Mouse (Mus musculus) liver, embryonic 11.5 days (tissue): Measurements from ENCODE around the gene Hsp90ab1. TPM values are rescaled to one million over a fixed set of nuclear protein-coding genes. Genes with fewer than 3 reads are reported as not detected.

Experiments used
- ATAC-seq: fragments of 200-750 bp; cut with Nextera tagmentation; replicated peaks from 2 replicates; pipeline ENCODE4 v1.8.0; 2017; ENCODE audit warnings: moderate number of reproducible peaks, mild to moderate bottlenecking, moderate TSS enrichment, moderate library complexity; ENCODE audit not compliant: low FRiP score
- DNase-seq: peaks from one replicate; pipeline ENCODE4 v3.0.0-alpha.2; 2017; ENCODE audit warnings: low spot score
- H3K27ac ChIP-seq: fragments of 300-500 bp; sonication (generic); 2 replicates; pipeline ENCODE4 v1.5.1; 2014; ENCODE audit warnings: mild to moderate bottlenecking, low read depth, low read length, control low read depth
- H3K27me3 ChIP-seq: fragments of 300-500 bp; sonication (generic); replicated peaks from 2 replicates; pipeline ENCODE4 v1.6.1; 2014; ENCODE audit warnings: low read length, mixed read lengths; ENCODE audit not compliant: control insufficient read depth, insufficient read depth
- H3K36me3 ChIP-seq: fragments of 300-500 bp; sonication (generic); 2 replicates; pipeline ENCODE4 v1.6.1; 2014; ENCODE audit warnings: mild to moderate bottlenecking, low read length, moderate library complexity, mixed read lengths; ENCODE audit not compliant: control insufficient read depth, insufficient read depth
- H3K4me1 ChIP-seq: fragments of 300-500 bp; sonication (generic); replicated peaks from 2 replicates; pipeline ENCODE4 v1.6.1; 2014; ENCODE audit warnings: low read length, mixed read lengths; ENCODE audit not compliant: control insufficient read depth, insufficient read depth
- H3K4me2 ChIP-seq: fragments of 300-500 bp; sonication (generic); 2 replicates; pipeline ENCODE4 v1.6.1; 2014; ENCODE audit warnings: mild to moderate bottlenecking, control low read depth, moderate library complexity
- H3K4me3 ChIP-seq: fragments of 300-500 bp; sonication (generic); 2 replicates; pipeline ENCODE4 v1.5.1; 2014; ENCODE audit warnings: low read depth, low read length, control low read depth
- H3K9ac ChIP-seq: fragments of 300-500 bp; sonication (generic); 2 replicates; pipeline ENCODE4 v1.6.1; 2014; ENCODE audit warnings: low read depth, low read length, control low read depth
- H3K9me3 ChIP-seq: fragments of 300-500 bp; sonication (generic); 2 replicates; pipeline ENCODE4 v1.6.1; 2016; ENCODE audit warnings: low read length, inconsistent platforms, mixed read lengths; ENCODE audit not compliant: control insufficient read depth
- WGBS: fragments of 180-500 bp; shearing (Covaris S2); extraction: QIAGEN DNeasy Blood & Tissue Kit; methylation state at CpG from one replicate; pipeline ENCODE4 v1.1.7; 2014; 5-methylcytosine and 5-hydroxymethylcytosine counted together
- polyA plus RNA-seq: library from polyadenylated mRNA; unstranded; fragments of >200 nt; fragmentation: Nextera tagmentation; extraction: Ambion mirVana; gene quantifications from 2 replicates; pipeline ENCODE4 v1.2.1, GENCODE M21; 2014

Gene Hsp90ab1
- polyA plus RNA-seq, 1 experiment from 2014 or later = 1,837 TPM

DNA sequence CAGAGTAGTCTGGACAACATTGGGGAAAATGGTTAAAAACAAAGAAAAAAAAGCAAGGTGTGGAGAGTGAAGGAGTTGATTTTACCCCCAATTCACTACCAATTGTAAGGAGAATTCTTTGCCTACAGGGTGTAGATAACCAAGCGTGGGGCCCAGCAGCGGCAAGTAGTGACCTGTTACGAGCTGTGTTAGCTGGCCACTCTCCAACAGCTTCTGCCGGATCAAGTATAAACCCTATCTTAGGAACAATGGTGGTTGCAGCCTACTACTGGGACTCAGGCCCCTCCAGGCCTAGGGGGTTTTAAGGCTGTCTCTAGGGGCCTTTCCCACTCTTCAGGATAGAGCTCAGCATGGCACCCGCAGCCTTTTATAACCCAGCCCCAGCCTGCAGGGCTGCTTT lies 5.2 kb upstream of the Hsp90ab1 start:
- Histone ChIP-seq H3K9me3 (no peaks in the 10 kb centered on the region), H3K27ac (peak overlapping the region; percentile 19; the same call in 1 of the 2 replicates)

DNA sequence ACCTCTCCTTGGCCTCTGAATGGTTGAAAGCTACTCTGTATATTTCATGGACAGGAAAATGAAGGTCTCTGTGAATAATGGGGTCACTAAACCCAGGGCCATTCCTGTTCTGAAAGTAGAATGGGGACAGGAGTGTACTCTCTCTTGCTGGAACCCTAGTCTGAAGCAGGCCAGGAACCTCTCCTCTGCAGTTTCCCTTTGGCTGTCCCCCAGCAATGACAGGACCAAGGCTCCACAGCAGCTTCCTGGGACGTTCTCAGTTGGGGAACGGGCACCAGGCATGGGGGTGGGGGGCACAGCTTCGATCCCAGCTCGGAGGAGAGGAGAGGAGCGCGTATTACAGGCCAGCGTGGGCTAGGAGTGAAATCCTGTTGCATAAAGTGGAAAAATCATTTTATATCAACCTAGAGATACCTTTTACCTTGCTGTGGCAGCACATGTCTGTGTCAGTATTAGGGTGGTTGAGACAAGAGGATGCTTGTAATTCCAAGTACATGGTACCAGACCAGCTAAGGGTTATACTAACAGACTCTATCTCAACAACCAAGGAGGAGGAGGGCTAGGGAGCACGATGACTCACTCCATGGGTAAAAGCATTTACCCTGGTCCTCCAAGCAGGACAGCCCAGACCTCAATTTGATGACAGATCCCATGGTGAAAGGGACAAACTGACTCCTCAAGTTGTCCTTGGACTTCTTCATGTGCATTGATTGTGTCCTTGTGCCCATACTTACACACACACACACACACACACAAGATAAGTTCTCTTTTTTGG lies 2.2 kb upstream of the Hsp90ab1 start:
- WGBS = 87% methylated on average over 8 of the region's 8 CpGs

More for the DNA sequence above, 5.2 kb upstream of the Hsp90ab1 start:
- DNase-seq (no peak), ATAC-seq (no peak)
- 65% methylated on average over 5 of the region's 5 CpGs for WGBS
- Histone ChIP-seq H3K4me3 (no peak overlapping the region), H3K27me3 (no peaks in the 10 kb centered on the region), H3K36me3 (no peaks in the 10 kb centered on the region), H3K9ac (peak overlapping the region; percentile 2; the same call in 1 of the 2 replicates), H3K4me1 (peaks cover 36% of the 10 kb centered on the region), H3K4me2 (no peak overlapping the region)

DNA sequence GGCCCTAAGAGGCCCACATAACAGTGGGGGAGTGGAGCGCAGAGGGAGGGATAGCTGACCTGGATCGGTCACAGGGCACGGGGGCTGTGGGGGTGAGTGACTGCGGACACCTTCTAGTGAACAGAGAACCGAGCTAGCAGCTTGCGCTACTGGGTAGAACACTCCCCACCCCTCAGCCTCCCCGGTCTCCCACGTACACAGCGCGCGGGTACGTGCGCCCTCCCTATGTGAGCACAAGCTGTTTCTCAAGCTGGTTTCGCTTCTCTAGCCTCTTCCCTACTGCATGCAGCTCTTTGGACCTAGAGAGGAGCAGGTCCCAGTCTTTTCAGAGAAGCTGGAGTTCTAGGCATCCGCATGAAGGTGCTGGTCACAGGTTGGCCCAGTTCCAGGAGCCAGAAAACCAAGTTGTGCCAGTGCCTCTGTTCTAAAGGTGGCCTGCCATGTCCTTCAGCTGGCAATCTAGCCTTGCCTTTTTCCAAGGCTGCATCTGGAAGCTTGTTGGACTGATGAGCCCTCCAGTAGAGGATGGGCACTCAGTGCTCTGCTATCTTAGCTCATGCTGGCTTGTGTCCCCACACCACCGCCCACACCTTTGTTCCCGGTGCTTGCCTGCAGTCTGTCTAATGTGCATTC lies 1.2 kb upstream of the Hsp90ab1 start:
- peak overlapping the region; percentile 100 for H3K9ac ChIP-seq
- ATAC-seq = peak; percentile 41
- no peak for DNase-seq
- H3K4me2 ChIP-seq = peak overlapping the region; percentile 98
- H3K27ac ChIP-seq = peak overlapping the region; percentile 99
- no peaks in the 10 kb centered on the region for H3K27me3 ChIP-seq
- peaks cover 37% of the 10 kb centered on the region for H3K4me1 ChIP-seq
- H3K4me3 ChIP-seq = peak overlapping the region; percentile 100
- 3% methylated on average over 17 of the region's 17 CpGs for WGBS
- H3K9me3 ChIP-seq = no peaks in the 10 kb centered on the region
- H3K36me3 ChIP-seq = peaks cover 26% of the 10 kb centered on the region

More for the DNA sequence above, 2.2 kb upstream of the Hsp90ab1 start:
- Histone ChIP-seq H3K4me3 (peak overlapping the region; percentile 100; the same call in 1 of the 2 replicates), H3K27ac (peak overlapping the region; percentile 99), H3K36me3 (peaks cover 15% of the 10 kb centered on the region), H3K4me2 (peak overlapping the region; percentile 98), H3K4me1 (peaks cover 34% of the 10 kb centered on the region), H3K27me3 (no peaks in the 10 kb centered on the region), H3K9ac (peak overlapping the region; percentile 100), H3K9me3 (no peaks in the 10 kb centered on the region)
- DNase-seq (no peak), ATAC-seq (no peak)

DNA sequence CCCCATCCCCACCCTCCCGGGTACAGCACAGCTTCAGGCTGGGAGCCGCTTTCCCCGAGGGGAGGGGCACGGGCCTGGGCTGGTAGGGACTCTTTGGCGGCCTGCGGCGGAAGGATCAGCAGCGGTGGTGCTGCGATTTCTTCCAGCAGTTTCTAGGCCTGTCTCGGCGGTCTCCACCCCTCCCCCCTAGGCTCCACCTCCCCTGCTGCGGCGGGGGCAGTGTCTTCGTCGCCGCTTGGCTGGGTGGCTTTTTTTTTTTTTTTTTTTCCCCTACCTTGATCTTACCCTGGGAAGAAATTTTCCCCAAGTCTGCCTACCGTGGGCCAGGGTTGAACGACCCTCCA lies 681 bp upstream of the Hsp90ab1 start:
- peak; percentile 75 for ATAC-seq
- H3K27ac ChIP-seq = peak overlapping the region; percentile 99
- no peaks in the 10 kb centered on the region for H3K9me3 ChIP-seq
- H3K36me3 ChIP-seq = peaks cover 30% of the 10 kb centered on the region
- peaks cover 42% of the 10 kb centered on the region for H3K4me1 ChIP-seq
- 0% methylated on average over 18 of the region's 18 CpGs for WGBS
- peak overlapping the region; percentile 100 for H3K4me3 ChIP-seq
- peak overlapping the region; percentile 100 for H3K9ac ChIP-seq
- H3K4me2 ChIP-seq = peak overlapping the region; percentile 98
- DNase-seq = peak; percentile 98
- no peaks in the 10 kb centered on the region for H3K27me3 ChIP-seq

DNA sequence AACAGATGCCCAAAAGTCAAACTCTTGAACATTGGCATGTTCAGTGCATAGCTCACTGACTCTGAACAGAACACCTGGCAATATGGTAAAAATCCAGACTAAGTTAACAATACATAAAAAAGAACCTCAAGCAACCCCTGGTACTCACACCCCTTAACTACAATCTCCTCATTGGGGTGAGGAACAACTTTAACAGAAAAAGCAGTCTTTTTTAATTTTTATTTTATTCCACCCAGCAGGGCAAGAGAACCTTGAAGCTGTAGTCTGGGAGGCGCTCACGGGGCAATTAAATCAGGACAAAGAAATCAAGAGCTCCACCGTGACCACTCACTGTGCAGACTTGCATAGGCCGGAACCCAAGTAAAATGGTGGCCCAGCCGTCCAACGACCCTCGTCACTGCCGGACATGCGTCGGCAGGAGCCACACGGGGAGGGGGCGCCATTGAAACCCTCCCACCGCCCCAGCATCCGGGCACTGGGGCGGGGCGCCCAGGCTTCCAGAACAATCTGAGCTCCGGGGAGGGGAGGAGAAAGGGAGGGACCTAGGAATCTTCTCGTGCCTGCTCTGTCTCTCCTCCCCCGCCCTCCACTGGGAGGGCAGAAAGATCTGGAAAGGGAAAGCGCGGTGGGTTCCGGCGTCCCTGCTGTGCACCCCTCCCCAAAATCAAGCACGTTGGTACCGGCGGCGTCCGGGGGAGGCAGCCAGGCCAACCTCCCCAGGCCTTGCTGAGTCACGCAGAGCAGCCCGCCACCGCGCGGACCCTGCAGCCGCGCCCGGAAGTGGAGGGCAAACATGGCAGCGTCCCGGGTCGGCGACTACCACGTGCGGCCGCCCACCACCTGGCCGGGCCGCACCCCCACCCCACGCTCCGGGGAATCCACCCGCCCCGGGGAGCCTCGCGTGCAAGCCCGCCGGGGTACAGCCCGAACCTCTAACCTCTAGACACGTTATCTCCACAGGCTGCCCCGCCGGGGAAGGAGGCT lies 676 bp downstream of the Hsp90ab1 start:
- peak overlapping the region; percentile 100 for H3K9ac ChIP-seq
- H3K27me3 ChIP-seq = no peaks in the 10 kb centered on the region
- H3K4me3 ChIP-seq = peak overlapping the region; percentile 100
- peaks cover 42% of the 10 kb centered on the region for H3K36me3 ChIP-seq
- peaks cover 41% of the 10 kb centered on the region for H3K4me1 ChIP-seq
- H3K27ac ChIP-seq = peak overlapping the region; percentile 99
- ATAC-seq (peak; percentile 50), DNase-seq (peak; percentile 83)
- under 1% methylated on average over 51 of the region's 57 CpGs for WGBS
- no peaks in the 10 kb centered on the region for H3K9me3 ChIP-seq
- H3K4me2 ChIP-seq = peak overlapping the region; percentile 98

DNA sequence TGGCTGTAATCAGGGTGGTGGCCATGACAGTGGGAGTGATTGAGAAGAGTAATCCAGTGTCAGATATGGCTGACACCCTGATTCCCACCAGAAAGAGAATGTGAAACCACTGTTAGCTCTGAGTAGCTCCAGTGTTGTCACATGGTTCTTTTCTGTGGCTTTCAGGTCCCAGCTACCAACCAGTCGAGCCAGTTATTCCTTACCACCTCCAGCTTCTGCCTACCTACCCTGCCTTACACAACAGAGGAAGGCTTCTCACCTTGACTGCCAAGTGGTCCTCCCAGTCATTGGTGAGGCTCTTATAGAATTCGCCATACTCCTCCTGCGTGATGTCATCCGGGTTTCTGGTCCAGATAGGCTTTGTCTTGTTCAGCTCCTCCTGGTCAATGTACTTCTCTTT lies 3.1 kb downstream of the Hsp90ab1 start:
- 85% methylated on average over 4 of the region's 4 CpGs for WGBS
- ATAC-seq (no peak), DNase-seq (no peak)
- no peak overlapping the region for H3K4me3 ChIP-seq
- H3K36me3 ChIP-seq = peaks cover 57% of the 10 kb centered on the region
- no peak overlapping the region for H3K9ac ChIP-seq
- no peaks in the 10 kb centered on the region for H3K27me3 ChIP-seq
- no peak overlapping the region for H3K27ac ChIP-seq
- no peak overlapping the region; the same call in 1 of the 2 replicates for H3K4me2 ChIP-seq
- H3K4me1 ChIP-seq = peaks cover 50% of the 10 kb centered on the region
- no peaks in the 10 kb centered on the region for H3K9me3 ChIP-seq

DNA sequence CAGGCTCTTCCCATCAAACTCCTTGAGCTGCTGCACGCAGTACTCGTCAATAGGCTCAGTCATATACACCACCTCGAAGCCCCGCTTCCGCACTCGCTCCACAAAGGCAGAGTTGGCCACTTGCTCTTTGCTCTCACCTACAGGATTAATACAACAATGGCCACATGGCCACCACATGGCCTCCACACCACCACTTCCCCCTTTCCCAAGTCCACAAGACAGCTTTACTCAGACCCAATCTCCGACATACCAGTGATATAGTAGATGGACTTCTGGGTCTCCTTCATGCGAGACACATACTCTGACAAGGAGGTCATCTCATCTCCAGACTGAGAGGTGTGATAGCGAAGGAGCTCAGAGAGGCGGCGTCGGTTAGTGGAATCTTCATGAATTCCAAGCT lies 4.1 kb downstream of the Hsp90ab1 start:
- Histone ChIP-seq H3K4me2 (no peak overlapping the region), H3K4me1 (peaks cover 47% of the 10 kb centered on the region), H3K9ac (no peak overlapping the region), H3K4me3 (peak overlapping the region; percentile 12; the same call in 1 of the 2 replicates), H3K9me3 (no peaks in the 10 kb centered on the region), H3K36me3 (peaks cover 57% of the 10 kb centered on the region), H3K27ac (no peak overlapping the region), H3K27me3 (no peaks in the 10 kb centered on the region)
- WGBS = 86% methylated on average over 12 of the region's 12 CpGs
- ATAC-seq = no peak
- no peak for DNase-seq

DNA sequence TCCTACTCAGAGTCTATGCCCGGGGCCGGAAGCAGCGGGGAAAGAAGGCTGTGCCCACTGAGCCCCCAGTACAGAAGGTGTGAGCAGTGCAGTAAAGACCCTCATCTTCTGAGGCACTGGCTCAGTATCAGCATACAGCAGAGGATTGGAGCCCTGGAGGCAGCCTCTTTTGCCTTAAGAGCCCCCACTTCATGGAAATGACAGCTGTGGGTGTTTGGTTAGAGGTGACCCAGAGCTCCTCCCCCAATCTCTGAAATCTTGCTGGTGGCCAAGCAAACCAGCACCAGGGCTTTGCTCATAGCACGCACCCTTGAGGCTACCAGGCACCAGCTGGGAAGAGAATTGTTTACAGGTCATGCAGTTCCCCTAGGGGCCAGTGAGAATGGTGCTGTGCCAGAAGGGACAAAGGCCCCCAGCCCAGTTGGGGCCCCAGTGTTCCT lies 5.9 kb downstream of the Hsp90ab1 start:
- WGBS = 26% methylated on average over 4 of the region's 4 CpGs
- Histone ChIP-seq H3K4me1 (peaks cover 47% of the 10 kb centered on the region), H3K27me3 (no peaks in the 10 kb centered on the region), H3K9me3 (no peaks in the 10 kb centered on the region), H3K27ac (peak overlapping the region; percentile 23; the same call in 1 of the 2 replicates), H3K4me2 (0 out of 2 replicates have a peak overlapping the region, but pooled peaks have one; percentile 3), H3K36me3 (peaks cover 57% of the 10 kb centered on the region), H3K9ac (no peak overlapping the region), H3K4me3 (no peak overlapping the region)
- no peak for DNase-seq
- ATAC-seq = peak; percentile 31
